In the genomic region with DNA sequence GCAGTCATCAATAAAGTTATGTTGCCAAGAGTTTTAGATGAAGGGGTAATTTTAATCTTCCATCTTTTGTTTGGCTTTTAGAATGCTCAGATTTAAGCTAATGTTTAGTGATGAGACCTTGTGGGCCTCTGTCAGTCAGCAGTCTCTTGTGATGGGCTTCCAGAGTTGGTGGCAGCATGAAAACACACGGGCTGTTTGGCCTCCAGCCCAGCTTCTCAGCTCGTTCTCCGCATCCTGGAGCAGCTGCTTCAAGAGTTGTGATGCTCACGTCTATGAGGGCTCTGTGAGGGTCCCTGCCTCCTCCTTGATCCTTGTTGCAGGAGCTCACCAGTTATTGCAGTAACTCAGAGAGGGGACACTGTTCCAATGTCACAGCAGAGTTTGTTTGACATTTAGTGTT, we compare ENCODE assay signal across 18 mouse cellular contexts. TPM values are rescaled to one million over a fixed set of nuclear protein-coding genes. Genes with fewer than 3 reads are reported as not detected.
A peak's percentile ranks its signal among the peaks of the same experiment; 100 is the strongest.
DNase-seq lines count a peak whose midpoint lies in the region; ATAC-seq and TF ChIP-seq lines count a peak whose summit lies in the region.
"Had no signal": no experiment of that assay in that cellular context is flagged by ENCODE, and none has a peak within 500 bp of the region (broad histone marks: within the 10 kb centered on the region; RNA-seq: fewer than 3 reads in every experiment).

No protein-coding gene starts in this region.

- no peak overlapping the region for H3K4me3 ChIP-seq in forebrain, embryonic 16.5 days (replicated peaks; ENCODE audit: low read length)
- H3K4me3 ChIP-seq in forebrain, embryonic 12.5 days (replicated peaks): no peak overlapping the region
- no peak overlapping the region for H3K4me3 ChIP-seq in midbrain, embryonic 11.5 days (ENCODE audit: low read depth, low read length)
- H3K4me3 ChIP-seq in midbrain, embryonic 13.5 days (replicated peaks): no peak overlapping the region
- H3K4me3 ChIP-seq: heart, embryonic 13.5 days; layer of hippocampus, adult 2 months; limb, embryonic 15.5 days had no signal

- ATAC-seq in forebrain, embryonic 16.5 days: peak; percentile 48
- no peak for ATAC-seq in forebrain, embryonic 12.5 days (ENCODE audit: low FRiP score)
- no peak for ATAC-seq in midbrain, embryonic 11.5 days (ENCODE audit: low FRiP score)
- ATAC-seq in midbrain, embryonic 13.5 days: no peak
- ATAC-seq: midbrain, embryonic 16.5 days had no signal

- no peaks in the 10 kb centered on the region for H3K36me3 ChIP-seq in forebrain, embryonic 16.5 days (ENCODE audit: control insufficient read depth, insufficient read depth)
- no peaks in the 10 kb centered on the region; the same call in none of the 2 replicates for H3K36me3 ChIP-seq in forebrain, embryonic 12.5 days (replicated peaks)
- no peaks in the 10 kb centered on the region for H3K36me3 ChIP-seq in midbrain, embryonic 11.5 days (ENCODE audit: control insufficient read depth, insufficient read depth, low read length)
- no peaks in the 10 kb centered on the region for H3K36me3 ChIP-seq in midbrain, embryonic 13.5 days

- no peak overlapping the region for H3K9ac ChIP-seq in forebrain, embryonic 16.5 days (replicated peaks; ENCODE audit: low read depth, low read length)
- H3K9ac ChIP-seq in forebrain, embryonic 12.5 days: no peak overlapping the region
- H3K9ac ChIP-seq in midbrain, embryonic 11.5 days (ENCODE audit: low read length): no peak overlapping the region
- no peak overlapping the region for H3K9ac ChIP-seq in midbrain, embryonic 13.5 days (replicated peaks)
- H3K9ac ChIP-seq: heart, embryonic 13.5 days; limb, embryonic 15.5 days had no signal

- 11% methylated on average over 4 of the region's 4 CpGs for WGBS in forebrain, embryonic 16.5 days
- 58% methylated on average over 4 of the region's 4 CpGs for WGBS in forebrain, embryonic 12.5 days
- 80% methylated on average over 4 of the region's 4 CpGs for WGBS in midbrain, embryonic 11.5 days
- 64% methylated on average over 4 of the region's 4 CpGs for WGBS in midbrain, embryonic 13.5 days

- H3K9me3 ChIP-seq in forebrain, embryonic 16.5 days (ENCODE audit: control insufficient read depth, low read length): no peaks in the 10 kb centered on the region
- H3K9me3 ChIP-seq in forebrain, embryonic 12.5 days: no peaks in the 10 kb centered on the region
- no peaks in the 10 kb centered on the region for H3K9me3 ChIP-seq in midbrain, embryonic 11.5 days (ENCODE audit: control insufficient read depth, low read length)
- H3K9me3 ChIP-seq in midbrain, embryonic 13.5 days: no peaks in the 10 kb centered on the region
- H3K9me3 ChIP-seq: heart, embryonic 13.5 days; limb, embryonic 15.5 days had no signal

- no peak overlapping the region for H3K27ac ChIP-seq in forebrain, embryonic 16.5 days (ENCODE audit: low read length)
- H3K27ac ChIP-seq in forebrain, embryonic 12.5 days: no peak overlapping the region
- H3K27ac ChIP-seq in midbrain, embryonic 11.5 days (ENCODE audit: low read depth, low read length): no peak overlapping the region
- no peak overlapping the region for H3K27ac ChIP-seq in midbrain, embryonic 13.5 days
- H3K27ac ChIP-seq: heart, embryonic 13.5 days; layer of hippocampus, adult 2 months; limb, embryonic 15.5 days had no signal

- peak; percentile 41 for DNase-seq in left cerebral cortex, postnatal 4 days
- DNase-seq in left cerebral cortex, adult 18-20 months (ENCODE audit: low spot score in 2 of 2): no peak
- DNase-seq in midbrain, embryonic 11.5 days (ENCODE audit: low spot score, missing footprints): peak; percentile 75
- peak; percentile 80 for DNase-seq in brain, embryonic 14.5 days (ENCODE audit: low read depth)
- no peak for DNase-seq in B cell, adult 2 months
- DNase-seq: cerebellum, adult 8-10 months; heart, postnatal 36 days; kidney, adult 2 months; kidney, postnatal 14 days; layer of hippocampus, postnatal 36 days; thymus, postnatal 25 days had no signal

- no peak for TF ChIP-seq CTCF in brain, embryonic 14.5 days (IDR thresholded peaks at IDR 0.05; ENCODE audit: borderline replicate concordance, extremely low read depth, insufficient read depth, insufficient read length)

- H3K4me2 ChIP-seq in forebrain, embryonic 16.5 days (ENCODE audit: low read length): no peak overlapping the region
- H3K4me2 ChIP-seq in forebrain, embryonic 12.5 days: no peak overlapping the region
- no peak overlapping the region for H3K4me2 ChIP-seq in midbrain, embryonic 11.5 days
- no peak overlapping the region for H3K4me2 ChIP-seq in midbrain, embryonic 13.5 days (replicated peaks)
- H3K4me2 ChIP-seq: heart, embryonic 13.5 days; limb, embryonic 15.5 days had no signal

- TF ChIP-seq POLR2A in brain, embryonic 14.5 days (IDR thresholded peaks at IDR 0.05; ENCODE audit: borderline replicate concordance, extremely low read depth, insufficient read depth, insufficient read length, poor library complexity, severe bottlenecking): no peak

- intact Hi-C loops in left cerebral cortex, postnatal 4 days (cut with DNase I): no loop called here

- no peaks in the 10 kb centered on the region for H3K27me3 ChIP-seq in forebrain, embryonic 16.5 days (replicated peaks; ENCODE audit: control insufficient read depth, insufficient read depth, low read length)
- no peaks in the 10 kb centered on the region for H3K27me3 ChIP-seq in forebrain, embryonic 12.5 days
- H3K27me3 ChIP-seq in midbrain, embryonic 11.5 days (ENCODE audit: control insufficient read depth, insufficient read depth, low read length): no peaks in the 10 kb centered on the region
- H3K27me3 ChIP-seq in midbrain, embryonic 13.5 days: no peaks in the 10 kb centered on the region
- H3K27me3 ChIP-seq: heart, embryonic 13.5 days; limb, embryonic 15.5 days had no signal

- H3K4me1 ChIP-seq in forebrain, embryonic 16.5 days (replicated peaks; ENCODE audit: control insufficient read depth, insufficient read depth, low read length): peaks cover 60% of the 10 kb centered on the region
- H3K4me1 ChIP-seq in forebrain, embryonic 12.5 days: peaks cover 49% of the 10 kb centered on the region
- peaks cover 7% of the 10 kb centered on the region; the same call in 1 of the 2 replicates for H3K4me1 ChIP-seq in midbrain, embryonic 11.5 days (ENCODE audit: control insufficient read depth, insufficient read depth, low read length)
- H3K4me1 ChIP-seq in midbrain, embryonic 13.5 days (replicated peaks): peaks cover 75% of the 10 kb centered on the region

RNA-seq across cellular contexts. Expression of gene Chsy1, which starts 29.0 kb away (rescaled TPM):
- 11.4 and 12.6 TPM in 2 replicates for polyA plus RNA-seq in forebrain, embryonic 16.5 days (2015; fragmentation: Nextera tagmentation; extraction: Ambion mirVana)
- 13.3 and 15.9 TPM in 2 replicates for polyA plus RNA-seq in forebrain, embryonic 12.5 days (2016; fragmentation: Nextera tagmentation; extraction: Ambion mirVana)
- total RNA-seq in left cerebral cortex, postnatal 4 days (2021): 10 to 100 TPM; 32.3 to 35.3 TPM
- total RNA-seq in left cerebral cortex, adult 18-20 months (2021): 10 to 100 TPM; 15.6 to 17.4 TPM
- 18.4 and 20.4 TPM in 2 replicates for polyA plus RNA-seq in midbrain, embryonic 11.5 days (2014; fragmentation: Nextera tagmentation; extraction: Ambion mirVana)
- polyA plus RNA-seq in midbrain, embryonic 13.5 days (2015; fragmentation: Nextera tagmentation; extraction: Ambion mirVana): 11.1 and 11.8 TPM in 2 replicates
- 16.0 and 21.5 TPM in 2 replicates for polyA plus RNA-seq in brain, embryonic 14.5 days (2012; rRNA removed)

RNA-seq across cellular contexts. Expression of gene Selenos, which starts 58.9 kb away (rescaled TPM):
- 80.3 and 85.4 TPM in 2 replicates for polyA plus RNA-seq in forebrain, embryonic 16.5 days (2015; fragmentation: Nextera tagmentation; extraction: Ambion mirVana)
- polyA plus RNA-seq in forebrain, embryonic 12.5 days (2016; fragmentation: Nextera tagmentation; extraction: Ambion mirVana): 63.7 and 64.3 TPM in 2 replicates
- total RNA-seq in left cerebral cortex, postnatal 4 days (2021): 10 to 100 TPM; 41.2 to 41.9 TPM
- 10 to 100 TPM; 46.2 to 46.6 TPM for total RNA-seq in left cerebral cortex, adult 18-20 months (2021)
- 85.7 and 85.9 TPM in 2 replicates for polyA plus RNA-seq in midbrain, embryonic 11.5 days (2014; fragmentation: Nextera tagmentation; extraction: Ambion mirVana)
- 79.1 and 82.7 TPM in 2 replicates for polyA plus RNA-seq in midbrain, embryonic 13.5 days (2015; fragmentation: Nextera tagmentation; extraction: Ambion mirVana)
- polyA plus RNA-seq in brain, embryonic 14.5 days (2012; rRNA removed): 58.5 and 63.8 TPM in 2 replicates

Comparison
In these comparisons a context has a peak if more than half of its experiments do, and no peak if none do; other contexts are left out.
1. DNase-seq: peak in left cerebral cortex, postnatal 4 days (single experiment), midbrain, embryonic 11.5 days (single experiment) and brain, embryonic 14.5 days (single experiment); none in left cerebral cortex, adult 18-20 months (0 of 2) and B cell, adult 2 months (0 of 2).